Mouse (Mus musculus): ENCODE results near the gene Nhsl1. TPM values are rescaled to one million over a fixed set of nuclear protein-coding genes. Genes with fewer than 3 reads are reported as not detected.
A peak's percentile ranks its signal among the peaks of the same experiment; 100 is the strongest.
"Not testable (repeated sequence)": the region's sequence is repeated elsewhere in the genome, so short reads cannot be mapped to it uniquely, and the experiment has no call there.

Gene Nhsl1
- polyA plus RNA-seq, 2 experiments = 0.50 to 0.64 TPM

DNA sequence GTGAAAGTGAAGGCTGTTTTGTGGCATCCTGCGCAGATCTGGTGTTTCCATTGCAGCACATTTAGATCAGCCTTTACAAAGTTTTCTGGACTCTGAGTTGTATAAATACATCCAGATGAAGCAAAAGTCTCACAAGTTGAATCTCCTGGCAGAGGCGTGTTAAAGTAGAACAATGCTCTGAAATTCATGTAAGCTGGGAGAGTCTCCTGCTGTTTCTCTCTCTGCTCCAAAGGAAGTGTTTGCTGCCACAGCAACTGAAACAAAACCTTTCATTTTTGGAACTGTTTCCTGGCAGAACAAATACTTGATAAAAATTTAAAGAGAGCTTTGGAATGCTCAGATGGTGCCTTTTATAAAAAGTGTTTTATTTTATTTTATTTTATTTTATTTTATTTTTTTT lies 118.8 kb downstream of the Nhsl1 start:
- ATAC-seq (ENCODE audit: insufficient read depth) (no peak), DNase-seq (ENCODE audit: low read depth in 3 of 3, low spot score in 3 of 3) (no peak)
- Histone ChIP-seq H3K27ac (no peak overlapping the region), H3K9me3 (ENCODE audit: control insufficient read depth, low read length) (no peaks in the 10 kb centered on the region), H3K4me2 (ENCODE audit: low read depth) (no peak overlapping the region), H3K9ac (replicated peaks) (no peak overlapping the region), H3K36me3 (replicated peaks; ENCODE audit: control insufficient read depth, insufficient read depth, low read depth) (no peaks in the 10 kb centered on the region), H3K27me3 (ENCODE audit: control insufficient read depth, insufficient read depth, low read length) (no peaks in the 10 kb centered on the region), H3K4me1 (replicated peaks; ENCODE audit: control insufficient read depth in 2 of 2, insufficient read depth in 2 of 2, low read length in 1 of 2) (no peaks in the 10 kb centered on the region), H3K4me3 (ENCODE audit: insufficient read depth in 1 of 2, low read depth in 2 of 2, low read length in 2 of 2) (no peak overlapping the region)
- WGBS (ENCODE audit: insufficient replicate concordance) = 53% methylated on average over 2 of the region's 2 CpGs
- no peak for TF ChIP-seq EP300 (IDR thresholded peaks at IDR 0.05; ENCODE audit: low read depth)
- no peak for TF ChIP-seq CTCF (IDR thresholded peaks at IDR 0.05; ENCODE audit: low read depth)

DNA sequence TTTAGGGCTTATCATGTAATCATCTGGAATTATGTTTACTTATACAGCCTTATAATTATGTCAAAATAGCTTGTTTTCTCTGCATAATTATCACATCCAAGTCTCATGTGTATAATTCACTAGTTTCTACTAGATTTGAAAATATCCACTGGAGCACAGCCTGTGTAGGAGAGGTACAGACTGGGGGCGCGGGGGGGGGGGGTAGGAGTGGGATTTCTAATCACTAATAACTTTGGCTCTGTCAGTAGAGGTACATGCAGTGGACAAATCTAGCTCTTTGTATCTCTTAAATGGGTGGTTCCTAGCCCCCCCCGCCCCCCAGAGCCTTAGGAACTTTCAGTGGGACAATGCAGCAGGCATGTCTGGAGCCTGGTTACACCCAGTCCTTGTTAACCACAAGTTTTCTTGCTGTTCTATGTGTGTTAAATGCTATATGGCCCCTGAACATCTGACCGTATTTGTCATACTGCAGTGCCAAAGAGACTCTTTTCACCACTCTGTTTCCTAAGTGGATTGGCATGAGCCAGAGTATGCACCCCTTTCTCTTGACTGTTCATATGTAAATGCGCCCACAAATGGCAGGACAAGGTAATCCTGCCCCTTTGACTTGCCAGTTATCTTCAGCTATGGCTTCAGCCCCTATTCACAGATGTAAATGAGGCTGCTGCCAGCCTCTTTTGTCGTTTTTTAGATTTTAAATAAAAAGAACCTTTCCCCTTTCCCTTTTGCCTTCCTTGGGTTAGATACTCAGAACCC lies 127.0 kb downstream of the Nhsl1 start:
- 50% methylated on average over 6 of the region's 6 CpGs for WGBS (ENCODE audit: insufficient replicate concordance)
- DNase-seq (ENCODE audit: low read depth in 3 of 3, low spot score in 3 of 3) = no peak
- H3K4me1 ChIP-seq (replicated peaks; ENCODE audit: control insufficient read depth in 2 of 2, insufficient read depth in 2 of 2, low read length in 1 of 2) = peaks cover 0 to 8% of the 10 kb centered on the region in 2 experiments; a peak in 3 of 4 replicates
- H3K27ac ChIP-seq = no peak overlapping the region
- ATAC-seq (ENCODE audit: insufficient read depth) = no peak
- H3K9me3 ChIP-seq (ENCODE audit: control insufficient read depth, low read length) = no peaks in the 10 kb centered on the region
- no peaks in the 10 kb centered on the region for H3K36me3 ChIP-seq (replicated peaks; ENCODE audit: control insufficient read depth, insufficient read depth, low read depth)
- H3K4me2 ChIP-seq (ENCODE audit: low read depth) = no peak overlapping the region
- no peak for TF ChIP-seq EP300 (IDR thresholded peaks at IDR 0.05; ENCODE audit: low read depth)
- TF ChIP-seq CTCF (IDR thresholded peaks at IDR 0.05; ENCODE audit: low read depth) = no peak
- no peak overlapping the region for H3K4me3 ChIP-seq (ENCODE audit: insufficient read depth in 1 of 2, low read depth in 2 of 2, low read length in 2 of 2)
- no peaks in the 10 kb centered on the region for H3K27me3 ChIP-seq (ENCODE audit: control insufficient read depth, insufficient read depth, low read length)
- no peak overlapping the region for H3K9ac ChIP-seq (replicated peaks)

DNA sequence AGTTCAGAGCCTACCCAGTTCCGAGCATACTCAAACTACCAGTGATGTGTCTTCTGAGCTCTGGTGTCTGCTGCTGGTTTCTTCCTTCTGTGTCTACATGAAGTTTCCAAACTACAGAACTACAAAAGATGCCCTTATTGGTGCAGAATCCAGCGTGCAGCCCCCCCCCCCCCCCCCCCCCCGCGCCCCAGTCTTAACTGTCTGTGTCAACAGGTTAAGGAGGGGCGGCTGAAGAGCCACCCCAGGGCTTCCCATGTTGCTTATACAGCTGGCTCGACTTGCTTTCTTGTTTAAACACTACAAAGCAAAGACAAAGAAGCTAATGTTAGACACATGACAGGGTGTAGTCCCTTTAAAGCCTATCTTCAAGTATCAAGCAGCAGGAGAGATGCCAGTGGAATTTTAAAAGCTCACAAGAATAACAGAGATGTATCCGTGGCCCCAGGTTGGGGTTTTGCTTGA lies 127.6 kb downstream of the Nhsl1 start:
- Histone ChIP-seq H3K4me2 (ENCODE audit: low read depth) (no peak overlapping the region), H3K4me3 (ENCODE audit: insufficient read depth in 1 of 2, low read depth in 2 of 2, low read length in 2 of 2) (no peak overlapping the region), H3K9ac (replicated peaks) (no peak overlapping the region; the same call in 1 of the 2 replicates), H3K4me1 (replicated peaks; ENCODE audit: control insufficient read depth in 2 of 2, insufficient read depth in 2 of 2, low read length in 1 of 2) (peaks cover 0 to 8% of the 10 kb centered on the region in 2 experiments; a peak in 3 of 4 replicates), H3K27me3 (ENCODE audit: control insufficient read depth, insufficient read depth, low read length) (no peaks in the 10 kb centered on the region), H3K9me3 (ENCODE audit: control insufficient read depth, low read length) (no peaks in the 10 kb centered on the region), H3K36me3 (replicated peaks; ENCODE audit: control insufficient read depth, insufficient read depth, low read depth) (no peaks in the 10 kb centered on the region), H3K27ac (no peak overlapping the region)
- ATAC-seq (ENCODE audit: insufficient read depth) (no peak), DNase-seq (ENCODE audit: low read depth in 3 of 3, low spot score in 3 of 3) (no peak)
- TF ChIP-seq EP300 (IDR thresholded peaks at IDR 0.05; ENCODE audit: low read depth) = no peak
- TF ChIP-seq CTCF (IDR thresholded peaks at IDR 0.05; ENCODE audit: low read depth) = no peak
- 48% methylated on average over 4 of the region's 7 CpGs for WGBS (ENCODE audit: insufficient replicate concordance)

DNA sequence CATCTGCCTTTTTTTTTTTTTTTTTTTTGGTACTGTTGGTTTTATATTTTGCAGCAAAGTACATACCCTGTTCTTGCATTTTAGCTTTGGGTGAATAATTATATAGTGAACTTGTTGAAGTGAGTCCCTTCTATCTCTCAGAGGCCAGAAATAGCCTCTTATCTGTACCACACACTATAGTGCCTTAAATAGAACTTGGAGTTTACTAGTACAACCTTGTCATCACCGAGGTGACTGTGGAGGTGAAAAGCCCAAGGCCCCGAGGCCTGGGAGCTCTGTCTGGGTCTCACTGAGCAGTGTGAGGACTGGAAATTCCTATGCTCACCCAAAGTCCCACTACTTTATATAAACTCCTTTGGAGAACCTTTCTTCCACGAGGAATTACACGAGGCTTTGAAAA lies 128.5 kb downstream of the Nhsl1 start:
- Histone ChIP-seq H3K9me3 (ENCODE audit: control insufficient read depth, low read length) (no peaks in the 10 kb centered on the region), H3K27me3 (ENCODE audit: control insufficient read depth, insufficient read depth, low read length) (no peaks in the 10 kb centered on the region), H3K4me3 (ENCODE audit: insufficient read depth in 1 of 2, low read depth in 2 of 2, low read length in 2 of 2) (no peak overlapping the region), H3K27ac (no peak overlapping the region), H3K36me3 (replicated peaks; ENCODE audit: control insufficient read depth, insufficient read depth, low read depth) (no peaks in the 10 kb centered on the region), H3K4me1 (replicated peaks; ENCODE audit: control insufficient read depth in 2 of 2, insufficient read depth in 2 of 2, low read length in 1 of 2) (peaks cover 0 to 8% of the 10 kb centered on the region in 2 experiments; a peak in 3 of 4 replicates), H3K4me2 (ENCODE audit: low read depth) (peak overlapping the region; percentile 18), H3K9ac (replicated peaks) (no peak overlapping the region)
- DNase-seq (ENCODE audit: low read depth in 3 of 3, low spot score in 3 of 3) (peak in 1 of 3 experiments; percentile 19), ATAC-seq (ENCODE audit: insufficient read depth) (peak; percentile 78)
- TF ChIP-seq EP300 (IDR thresholded peaks at IDR 0.05; ENCODE audit: low read depth) = no peak
- no peak for TF ChIP-seq CTCF (IDR thresholded peaks at IDR 0.05; ENCODE audit: low read depth)
- WGBS (ENCODE audit: insufficient replicate concordance) = 33% methylated on average over 4 of the region's 4 CpGs

DNA sequence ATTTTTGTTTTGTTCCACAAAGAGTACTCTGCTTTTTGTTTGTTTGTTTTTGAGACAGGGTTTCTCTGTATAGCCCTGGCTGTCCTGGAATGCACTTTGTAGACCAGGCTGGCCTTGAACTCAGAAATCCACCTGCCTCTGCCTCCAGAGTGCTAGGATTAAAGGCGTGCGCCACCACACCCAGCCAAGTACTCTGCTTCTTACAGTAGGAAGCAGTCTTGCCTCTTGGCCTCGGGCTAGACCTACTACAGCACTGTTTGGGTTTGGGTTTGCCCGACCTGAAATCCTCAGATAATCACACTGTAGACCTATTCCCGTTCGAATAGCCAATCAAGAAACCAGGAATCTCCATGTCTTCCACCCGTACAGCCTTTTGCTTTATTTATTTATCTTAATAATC lies 130.1 kb downstream of the Nhsl1 start:
- ATAC-seq (ENCODE audit: insufficient read depth) = not testable (repeated sequence)
- WGBS (ENCODE audit: insufficient replicate concordance) = 70% methylated on average over 7 of the region's 7 CpGs

More for the DNA sequence above, 130.1 kb downstream of the Nhsl1 start:
- not testable (repeated sequence) for H3K4me2 ChIP-seq (ENCODE audit: low read depth); H3K9me3 ChIP-seq (ENCODE audit: control insufficient read depth, low read length); DNase-seq (ENCODE audit: low read depth in 3 of 3, low spot score in 3 of 3); H3K9ac ChIP-seq (replicated peaks); H3K4me3 ChIP-seq (ENCODE audit: insufficient read depth in 1 of 2, low read depth in 2 of 2, low read length in 2 of 2); H3K27me3 ChIP-seq (ENCODE audit: control insufficient read depth, insufficient read depth, low read length); H3K4me1 ChIP-seq (replicated peaks; ENCODE audit: control insufficient read depth in 2 of 2, insufficient read depth in 2 of 2, low read length in 1 of 2); H3K27ac ChIP-seq; H3K36me3 ChIP-seq (replicated peaks; ENCODE audit: control insufficient read depth, insufficient read depth, low read depth)

Data from liver, embryonic 14.5 days (tissue).